Mouse (Mus musculus) layer of hippocampus, postnatal 25 days (tissue): ENCODE measurements at regions not wholly inside any gene's neighbourhood (a gene's known extent, or its start where the extent isn't known, plus 50 kb on each side); places are given as distances from the start of the nearest gene placed in this dataset.
A peak's percentile ranks its signal among the peaks of the same experiment; 100 is the strongest.

Source experiments
- DNase-seq, 2 experiments: peaks; one replicate each; pipeline ENCODE4 v3.0.0; 2022; ENCODE audit warnings: mixed read lengths in 2 of 2, low spot score in 1 of 2; ENCODE audit errors: extremely low spot score in 1 of 2

DNA sequence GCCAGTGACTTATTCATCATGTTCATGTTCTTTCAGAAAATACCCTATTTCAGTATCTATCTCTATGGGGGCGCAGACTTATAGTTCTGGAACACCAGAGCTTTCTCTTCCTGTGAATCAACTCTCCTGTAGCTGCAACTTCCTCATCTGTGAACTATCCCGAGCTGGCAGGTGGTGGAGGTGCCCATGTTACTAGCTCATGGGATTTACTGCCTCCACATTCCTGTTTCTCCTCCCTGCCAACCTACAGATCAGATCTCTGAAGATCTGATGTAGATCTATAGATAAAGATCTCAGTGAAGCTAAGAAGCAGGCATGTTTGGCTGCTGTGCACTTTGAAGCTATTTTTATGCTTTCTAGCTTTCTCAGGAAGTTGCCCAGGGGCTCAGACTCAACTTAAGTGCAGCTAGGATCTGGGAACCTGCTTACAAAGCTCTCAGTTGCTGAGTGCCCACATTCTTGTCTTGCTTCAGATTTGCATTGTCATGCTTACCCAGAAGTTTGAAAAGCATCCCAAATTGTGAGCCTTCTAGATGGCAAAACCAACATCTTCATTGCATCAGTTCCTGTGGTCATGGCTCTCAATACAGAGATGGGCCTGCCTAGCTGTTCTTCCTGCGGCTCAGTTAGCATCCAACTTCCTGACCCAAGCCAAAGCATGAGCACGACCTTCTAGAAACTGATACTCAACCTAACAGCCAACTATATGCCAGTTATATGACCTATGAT, 156.1 kb upstream of the Nrp1 start:
- no peak for DNase-seq

DNA sequence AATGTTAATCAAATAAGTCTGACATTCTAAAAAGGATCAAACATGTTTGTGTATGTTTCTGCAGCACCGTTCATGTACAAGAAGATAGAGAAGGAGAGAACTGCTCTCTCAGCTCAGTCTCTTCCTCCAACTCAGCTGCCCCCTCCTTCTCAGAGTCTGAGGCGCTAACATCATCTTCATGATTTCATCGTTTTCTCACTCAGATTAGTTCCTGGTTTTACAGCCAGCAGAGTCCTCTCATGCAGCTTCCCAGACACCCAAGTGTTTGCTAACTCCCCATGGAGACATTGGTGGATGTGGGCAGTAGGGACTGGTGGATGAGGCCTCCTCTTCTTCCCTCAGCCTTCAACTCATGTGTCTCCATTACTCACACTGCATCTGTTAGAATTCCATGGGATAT, 153.6 kb upstream of the Nrp1 start:
- DNase-seq, result no peak

DNA sequence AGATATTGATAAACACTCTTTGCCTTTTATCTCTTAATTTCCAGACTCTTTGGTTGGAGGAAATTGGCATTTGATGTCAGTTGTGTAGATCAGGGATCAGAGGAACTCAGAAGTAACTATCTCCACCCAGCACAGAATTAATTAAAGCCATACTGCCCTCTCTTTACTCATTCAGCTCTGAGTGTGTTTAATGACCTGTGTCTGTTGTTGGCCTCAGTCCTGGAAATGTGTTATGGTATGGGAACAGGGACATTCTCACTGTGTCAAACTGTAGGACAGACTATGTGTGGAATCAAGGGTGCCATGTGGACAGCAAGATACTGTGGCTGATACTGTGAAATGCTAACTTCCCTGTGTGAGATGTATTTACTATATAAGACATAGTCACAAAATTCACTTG, 151.3 kb upstream of the Nrp1 start:
- DNase-seq, result no peak

DNA sequence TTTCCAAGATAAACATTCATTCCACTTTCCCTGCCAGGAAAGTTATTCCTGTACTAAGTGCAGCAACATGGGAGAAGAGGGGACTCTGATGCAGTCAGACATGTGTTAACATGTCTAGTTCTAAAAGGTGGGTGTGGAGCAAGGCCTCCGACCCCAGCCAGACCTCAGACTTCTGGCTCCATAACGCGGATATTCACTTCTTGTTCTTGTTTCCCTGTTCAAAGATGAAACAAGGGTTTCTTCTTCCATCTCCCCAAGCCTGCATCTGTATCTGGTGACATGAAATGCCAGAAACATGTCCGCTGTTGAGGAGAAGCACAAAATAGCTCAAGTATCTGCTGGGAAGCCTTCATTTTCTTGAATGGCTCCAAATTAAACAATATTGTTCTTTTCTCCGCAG, 147.6 kb upstream of the Nrp1 start:
- no peak for DNase-seq

DNA sequence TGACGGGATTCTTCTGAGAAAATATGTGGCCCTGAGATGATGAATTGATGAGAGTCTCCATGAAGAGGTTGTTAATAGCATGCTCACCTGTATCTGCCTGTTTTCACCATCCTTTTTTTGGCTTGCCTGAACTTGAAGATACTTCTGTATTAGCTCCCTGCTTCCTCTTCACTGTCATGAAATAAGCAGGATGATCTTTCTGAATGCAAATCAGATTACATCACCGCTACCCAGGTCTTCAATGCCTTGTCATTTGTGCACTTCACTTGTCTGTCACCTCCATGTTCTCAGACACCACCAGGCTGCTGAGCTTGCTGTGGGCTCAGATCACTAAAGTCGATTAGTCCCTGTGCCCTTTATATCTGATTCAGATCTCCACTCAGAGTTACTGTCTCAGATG, 146.2 kb upstream of the Nrp1 start:
- DNase-seq, result no peak

DNA sequence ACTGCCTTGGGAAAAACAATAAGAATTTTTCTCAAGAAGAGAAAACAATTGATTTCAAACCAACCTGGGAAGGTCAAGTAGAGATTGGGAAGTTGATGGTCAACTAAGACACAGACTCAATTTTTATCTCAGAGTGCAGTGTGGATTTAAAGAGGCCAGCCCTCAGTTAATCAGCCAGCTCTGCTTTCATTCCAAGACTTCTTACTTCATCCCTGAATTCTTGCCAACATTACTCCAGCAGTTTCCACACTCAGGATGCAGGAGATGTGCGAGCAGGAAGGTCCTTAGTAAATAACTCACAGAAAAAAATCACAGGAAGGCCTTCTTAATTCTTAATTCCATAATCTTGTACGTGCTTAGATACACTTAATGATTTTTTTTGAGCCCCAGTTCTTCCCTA, 144.1 kb upstream of the Nrp1 start:
- no peak for DNase-seq

DNA sequence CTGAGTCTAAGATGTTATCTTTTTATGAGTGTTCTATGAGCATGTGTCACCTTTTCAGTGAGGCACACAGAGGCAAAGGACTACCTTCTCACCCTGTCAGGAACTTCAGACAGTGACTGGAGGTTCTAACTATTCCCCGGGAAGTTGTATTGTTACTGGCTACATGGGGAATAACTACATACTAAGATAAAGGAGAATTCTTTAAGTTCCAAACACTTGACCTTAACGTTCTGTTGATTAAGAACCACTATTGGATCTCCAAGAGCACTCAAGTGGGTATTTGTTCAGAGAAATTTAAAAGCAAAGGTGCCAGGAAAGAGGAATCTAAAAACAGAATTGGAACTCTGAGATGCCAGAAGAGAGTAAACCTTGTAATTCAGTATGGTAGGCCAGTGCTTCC, 139.5 kb upstream of the Nrp1 start:
- no peak for DNase-seq

DNA sequence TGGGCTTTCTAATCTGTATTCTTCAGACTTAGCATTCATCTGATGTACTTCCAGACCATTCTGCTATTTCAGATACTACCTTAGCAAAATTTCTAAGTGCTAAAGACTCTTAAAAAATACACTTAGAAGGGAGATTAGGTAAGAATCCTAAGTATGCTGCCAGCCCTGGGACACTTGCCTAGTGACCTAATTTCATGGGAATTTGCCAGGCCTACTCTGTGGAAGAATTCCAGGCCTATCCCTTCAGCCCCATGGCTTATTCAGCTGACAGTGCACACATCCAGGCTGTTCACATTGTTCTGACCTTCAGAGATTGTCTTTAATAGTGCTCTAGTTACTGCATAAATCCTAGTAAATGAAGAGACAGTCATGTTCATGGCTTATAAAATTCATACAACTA, 138.9 kb upstream of the Nrp1 start:
- DNase-seq, result peak in 1 of 2 experiments; percentile 17

DNA sequence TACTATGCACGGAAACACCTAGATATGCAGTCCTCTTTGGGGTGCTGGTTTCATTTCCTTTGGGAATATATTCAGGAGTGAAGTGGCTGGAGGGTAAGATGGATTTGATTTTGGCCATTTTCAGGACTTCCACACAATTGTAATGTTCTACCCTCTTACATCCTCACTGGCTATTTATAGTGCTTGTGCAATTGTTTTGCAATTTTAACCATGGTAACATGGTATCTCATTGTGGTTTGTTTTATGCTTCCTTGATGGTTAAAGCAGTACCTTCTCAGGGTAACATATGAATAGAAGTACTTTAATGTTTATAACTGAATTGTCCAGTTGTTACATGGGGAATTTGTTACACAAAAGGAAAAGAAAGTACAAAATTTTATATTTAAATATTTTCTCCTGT, 135.3 kb upstream of the Nrp1 start:
- no peak for DNase-seq

DNA sequence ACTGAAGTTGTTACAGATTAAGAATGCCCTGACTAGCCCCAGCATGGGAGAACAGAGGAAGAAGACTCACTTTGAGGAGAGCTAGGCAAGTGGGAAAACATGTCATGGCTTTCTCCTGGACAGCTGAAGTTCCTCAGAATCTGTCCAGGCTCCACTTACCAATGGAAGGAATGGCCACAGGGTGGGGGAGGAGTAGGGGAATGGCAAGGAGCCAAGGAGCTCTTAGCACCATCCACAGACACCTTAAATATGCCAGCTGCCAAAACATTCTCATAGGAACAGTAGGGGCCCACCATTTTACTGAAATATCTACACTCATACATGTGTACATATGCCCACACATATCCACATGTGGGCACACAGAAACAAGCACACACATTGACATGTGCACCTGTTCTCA, 134.9 kb upstream of the Nrp1 start:
- DNase-seq, result no peak

DNA sequence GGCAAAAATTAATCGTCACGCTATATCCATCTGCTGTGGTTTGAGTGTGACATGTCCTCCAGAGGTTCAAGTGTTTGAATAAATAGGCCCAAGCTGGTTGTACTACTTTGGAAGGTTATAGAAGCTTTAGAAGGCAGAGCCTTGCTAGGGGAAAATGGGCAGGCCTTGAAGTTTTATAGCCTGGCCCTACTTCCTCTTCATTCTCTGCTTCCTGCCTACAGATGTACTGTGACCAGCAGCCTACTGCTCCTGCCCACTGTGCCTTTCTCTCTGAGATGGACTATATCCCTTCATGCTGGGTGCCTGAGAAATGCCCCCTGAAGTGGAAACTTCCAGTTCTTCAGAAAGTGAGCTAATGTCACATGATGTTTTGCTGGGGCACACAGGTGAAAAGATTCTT, 133.3 kb upstream of the Nrp1 start:
- no peak for DNase-seq

DNA sequence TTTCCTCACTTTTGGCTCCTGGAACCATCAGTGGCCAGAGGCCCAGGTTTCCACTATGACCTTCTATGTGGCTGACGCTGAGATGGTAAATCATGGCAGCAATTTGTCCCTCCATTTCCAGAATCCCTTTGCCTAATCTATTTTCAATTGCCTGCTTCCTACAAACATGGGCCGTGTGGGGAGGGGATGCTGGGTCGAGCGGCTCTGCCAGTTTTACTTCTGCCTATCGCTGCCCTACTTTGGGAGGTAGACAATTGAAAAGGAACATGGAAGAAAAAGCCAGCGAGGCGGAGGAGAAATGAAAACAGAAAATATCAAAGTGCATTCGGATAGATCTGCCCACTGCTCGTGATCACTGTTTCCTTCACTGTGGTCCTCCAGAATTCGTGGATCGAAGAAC, 123.3 kb upstream of the Nrp1 start:
- no peak for DNase-seq

DNA sequence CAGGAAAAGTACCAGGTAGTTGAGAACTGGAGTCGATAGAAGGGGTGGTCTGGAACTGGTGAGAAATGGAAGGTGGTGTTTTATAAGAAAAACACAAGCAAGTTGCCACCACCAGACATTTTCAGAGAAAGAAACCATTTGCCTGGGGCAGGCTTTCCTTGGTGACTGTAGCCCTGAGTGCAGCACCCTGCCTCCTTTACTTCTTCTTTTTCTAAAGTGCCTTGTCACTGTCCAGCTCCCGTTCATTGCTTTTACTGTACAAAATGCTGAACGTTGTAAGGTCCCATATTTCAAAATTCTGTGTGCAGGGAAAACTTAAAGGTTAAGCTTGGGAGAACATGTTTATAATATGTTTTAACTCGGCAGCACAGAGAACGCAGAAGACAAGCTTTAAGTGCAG, 122.9 kb upstream of the Nrp1 start:
- no peak for DNase-seq

DNA sequence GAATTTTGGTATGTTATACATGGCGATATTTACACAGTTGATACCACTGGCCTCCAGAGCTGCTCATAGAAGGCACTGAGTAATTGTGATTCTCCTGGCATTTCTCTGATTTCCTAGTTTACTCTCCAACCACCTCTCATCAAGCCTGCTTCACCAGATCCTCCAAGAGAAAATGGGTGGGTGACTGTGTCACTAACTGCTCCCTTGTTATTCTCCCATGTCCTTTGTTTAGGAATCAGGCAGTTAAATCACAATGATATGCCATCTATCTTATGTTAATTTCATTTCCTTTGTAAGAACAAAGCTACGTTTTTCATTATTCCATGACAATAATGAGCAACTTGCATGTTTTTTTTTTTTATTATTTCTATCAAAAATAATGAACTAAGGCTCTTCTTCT, 122.3 kb upstream of the Nrp1 start:
- no peak for DNase-seq

DNA sequence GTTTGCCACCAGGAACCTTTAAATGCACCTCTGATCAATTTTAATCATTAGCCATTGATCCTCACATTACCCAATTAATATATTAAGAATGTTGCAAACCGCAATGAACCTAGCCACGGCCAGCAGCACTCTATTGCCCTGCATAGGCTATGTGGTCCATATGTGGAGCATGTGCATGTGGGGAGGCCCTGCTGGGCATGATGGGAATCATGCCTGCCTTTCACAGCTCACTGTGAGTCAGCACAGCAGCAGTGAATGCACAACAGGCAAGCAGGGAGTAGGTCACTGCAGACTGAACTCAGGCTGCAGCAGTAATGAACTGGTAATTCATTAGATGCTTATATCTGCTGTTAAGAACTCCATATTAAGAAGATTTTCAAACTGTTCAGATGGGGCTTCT, 119.5 kb upstream of the Nrp1 start:
- DNase-seq, result no peak

DNA sequence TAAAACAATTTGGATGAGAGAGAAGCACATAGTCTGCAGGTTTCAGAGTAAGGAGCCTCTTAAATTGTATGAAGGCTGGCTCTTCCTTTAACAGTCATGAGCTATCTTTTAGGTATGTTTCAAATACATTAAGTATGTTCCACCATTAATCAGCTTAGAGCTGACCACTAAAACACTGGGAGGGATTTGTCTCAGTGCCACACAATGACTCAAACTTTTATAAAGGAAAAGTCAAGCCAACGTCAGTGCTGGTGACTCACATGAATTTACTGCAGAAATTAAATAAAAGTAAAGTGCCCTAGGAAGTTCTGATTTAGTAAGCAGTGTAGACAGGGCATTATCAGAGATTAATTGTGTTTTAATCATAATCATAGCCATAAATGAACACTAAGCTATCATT, 118.6 kb upstream of the Nrp1 start:
- no peak for DNase-seq

DNA sequence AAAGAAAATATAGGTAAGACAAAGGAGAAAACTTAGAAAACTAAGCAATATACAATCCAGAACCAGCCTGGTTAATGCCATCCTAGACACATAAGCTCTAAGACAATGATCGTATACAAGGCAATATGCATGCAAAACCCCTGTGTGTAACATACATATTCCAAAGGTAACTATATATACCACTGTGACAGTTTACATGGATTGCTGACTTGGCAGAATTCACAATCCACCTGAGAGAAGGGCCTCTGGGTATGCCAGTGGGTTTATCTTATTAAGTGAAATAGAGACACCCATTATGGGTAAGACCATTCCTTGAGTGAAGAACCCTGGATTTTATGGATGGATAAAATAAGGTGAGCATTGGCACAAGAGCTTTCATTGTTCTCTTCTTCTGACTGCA, 117.2 kb upstream of the Nrp1 start:
- no peak for DNase-seq

DNA sequence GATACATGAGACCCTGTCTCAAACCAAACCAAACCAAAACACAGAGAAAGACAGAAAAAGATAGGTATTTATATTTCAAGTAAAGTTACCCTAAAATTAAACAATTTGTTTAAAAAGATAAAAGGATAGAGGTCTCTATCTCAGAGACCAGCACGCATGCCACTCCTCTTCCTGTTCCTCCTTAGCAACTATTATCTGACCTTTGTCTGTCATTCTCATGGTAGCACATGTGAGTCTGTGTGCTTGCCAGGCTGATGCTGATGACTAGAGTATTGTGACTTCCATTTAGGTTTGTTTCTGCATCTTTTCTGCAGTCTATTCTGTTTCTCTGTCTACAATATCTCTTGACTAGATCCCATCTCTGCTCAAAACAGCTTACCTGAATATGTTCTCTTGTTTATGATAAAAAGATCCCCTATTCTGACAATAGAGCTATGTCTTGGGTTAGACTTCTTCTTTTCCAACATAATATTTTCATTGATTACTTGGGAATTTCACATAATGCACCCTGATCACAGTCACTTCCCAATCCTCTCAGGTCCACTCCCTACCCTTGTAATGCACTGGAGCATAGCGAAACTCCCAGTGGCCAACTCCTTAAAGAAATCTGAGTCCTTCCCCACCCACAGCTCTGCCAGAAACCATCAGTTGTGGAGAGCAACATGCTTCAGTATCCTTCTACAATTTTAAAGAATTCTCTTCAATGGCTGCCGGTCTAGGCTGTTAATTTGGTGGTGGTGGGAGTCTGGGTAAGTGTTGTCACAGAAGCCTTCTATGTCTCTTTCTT, 115.7 kb upstream of the Nrp1 start:
- DNase-seq, result no peak

DNA sequence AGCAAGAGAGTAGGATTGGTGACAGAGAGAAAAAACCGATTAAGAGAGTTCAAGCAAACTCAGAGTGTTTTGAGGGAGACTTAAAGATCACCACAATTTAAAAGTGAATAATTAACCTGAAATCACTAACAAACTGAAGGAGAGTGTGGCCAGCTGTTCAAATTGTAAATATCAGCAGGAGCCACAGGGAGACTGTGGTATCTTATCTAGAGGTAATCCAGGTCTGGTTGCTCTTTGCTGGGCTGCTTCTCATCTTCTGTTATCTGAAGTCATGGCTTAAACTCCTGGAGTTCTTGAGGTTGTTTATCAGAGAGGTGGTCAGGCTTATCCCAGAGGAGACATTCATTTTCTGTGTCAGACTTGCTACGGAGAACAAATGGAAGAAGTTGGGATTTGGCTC, 106.7 kb upstream of the Nrp1 start:
- DNase-seq, result no peak

DNA sequence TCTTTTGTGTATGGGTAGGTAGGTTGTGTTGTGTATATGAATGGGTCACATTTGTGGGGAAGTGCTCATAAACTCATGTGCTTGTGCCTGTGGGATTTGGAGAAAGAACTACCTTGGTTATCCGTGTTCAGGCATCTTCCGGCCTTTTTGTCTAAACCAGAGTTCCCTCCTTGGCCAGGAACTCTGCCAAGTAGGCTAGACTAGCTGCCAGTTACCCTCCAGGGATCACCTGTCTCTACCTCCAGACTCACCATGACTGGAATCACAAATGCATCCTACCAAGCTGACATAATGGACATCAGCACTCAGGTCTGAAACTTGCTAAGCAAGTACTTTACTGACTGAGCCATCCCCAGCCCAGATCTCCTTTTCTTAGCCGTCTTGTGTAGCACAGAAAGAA, 97.6 kb upstream of the Nrp1 start:
- no peak for DNase-seq

DNA sequence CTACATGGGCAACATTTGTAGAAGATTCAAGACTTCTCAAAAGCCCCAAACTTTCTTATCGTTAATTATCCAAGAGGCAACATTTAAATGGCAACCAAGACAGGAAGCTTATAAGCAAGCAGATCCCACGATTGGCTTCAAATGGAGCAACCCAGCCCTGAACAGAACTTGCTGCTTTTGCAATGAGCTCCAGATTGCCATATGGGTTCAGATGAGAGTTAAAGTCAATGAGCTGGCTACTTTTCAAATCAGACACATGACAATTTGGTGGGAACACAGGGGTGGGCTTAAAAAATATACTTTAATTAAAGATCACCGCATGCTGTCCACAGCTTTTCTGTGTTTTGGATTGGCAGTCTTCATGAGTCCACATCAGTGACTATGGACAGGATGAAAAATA, 97.0 kb upstream of the Nrp1 start:
- no peak for DNase-seq

DNA sequence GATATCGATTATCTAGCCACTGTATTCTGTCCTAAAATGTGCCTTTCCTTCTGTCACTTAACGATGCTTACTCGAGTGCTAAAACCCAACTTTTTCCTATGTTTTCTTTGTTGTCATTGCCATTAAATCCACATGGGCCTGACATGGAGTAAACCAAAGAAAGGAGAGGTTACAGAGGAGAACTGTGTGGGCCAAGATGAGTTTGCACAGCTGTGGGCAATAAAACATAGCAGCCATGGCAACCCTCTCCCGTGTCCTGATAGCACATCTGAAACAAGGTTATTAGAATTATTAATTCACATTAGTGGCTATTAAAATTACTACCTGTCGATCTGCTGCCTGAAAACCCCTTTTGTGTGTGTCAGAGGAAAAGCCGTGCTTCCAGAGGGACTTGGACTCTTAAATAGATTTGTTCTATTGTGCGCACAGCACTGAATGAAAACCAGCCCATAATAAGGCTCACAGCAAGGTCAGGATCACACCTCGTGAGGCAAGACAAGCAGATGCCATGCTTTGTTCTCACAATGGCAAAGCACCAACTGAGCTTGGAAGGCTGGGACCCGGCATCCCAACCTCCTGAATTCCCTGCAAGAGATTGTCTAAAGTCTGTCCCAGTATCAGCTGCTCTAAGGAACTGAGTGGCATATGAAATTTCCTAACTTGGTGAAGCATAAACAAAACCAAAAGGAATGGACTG, 95.0 kb upstream of the Nrp1 start:
- DNase-seq, result no peak
